Mouse (Mus musculus): ENCODE measurements around the gene Spocd1. TPM values are rescaled to one million over a fixed set of nuclear protein-coding genes. Genes with fewer than 3 reads are reported as not detected.

Gene Spocd1
- polyA plus RNA-seq, 1 experiment from 2014 or later = not detected

GRCm38 (mm10) chr4:129960180-129960944 lies 31.3 kb downstream of the Spocd1 start:
- no peaks in the 10 kb centered on the region for H3K36me3 ChIP-seq (ENCODE audit: control insufficient read depth, insufficient read depth, low read length)
- peaks cover 4% of the 10 kb centered on the region for H3K4me1 ChIP-seq (ENCODE audit: control insufficient read depth, insufficient read depth, low read length)
- no peaks in the 10 kb centered on the region for H3K27me3 ChIP-seq (ENCODE audit: control insufficient read depth, insufficient read depth, low read length)
- H3K9me3 ChIP-seq (ENCODE audit: control insufficient read depth, low read length) = no peaks in the 10 kb centered on the region
- H3K9ac ChIP-seq (ENCODE audit: low read length) = peak overlapping the region; percentile 15; the same call in 1 of the 2 replicates
- peak overlapping the region; percentile 86 for H3K4me2 ChIP-seq (ENCODE audit: low read depth)
- H3K27ac ChIP-seq (ENCODE audit: low read depth, low read length) = 0 out of 2 replicates have a peak overlapping the region, but pooled peaks have one; percentile 49
- ATAC-seq (ENCODE audit: insufficient read depth, low FRiP score, low TSS enrichment) (peak; percentile 81), DNase-seq (ENCODE audit: low spot score) (peak; percentile 86)
- peak overlapping the region; percentile 34 for H3K4me3 ChIP-seq (ENCODE audit: low read depth, low read length)
- WGBS = 1% methylated on average over 37 of the region's 37 CpGs

DNA sequence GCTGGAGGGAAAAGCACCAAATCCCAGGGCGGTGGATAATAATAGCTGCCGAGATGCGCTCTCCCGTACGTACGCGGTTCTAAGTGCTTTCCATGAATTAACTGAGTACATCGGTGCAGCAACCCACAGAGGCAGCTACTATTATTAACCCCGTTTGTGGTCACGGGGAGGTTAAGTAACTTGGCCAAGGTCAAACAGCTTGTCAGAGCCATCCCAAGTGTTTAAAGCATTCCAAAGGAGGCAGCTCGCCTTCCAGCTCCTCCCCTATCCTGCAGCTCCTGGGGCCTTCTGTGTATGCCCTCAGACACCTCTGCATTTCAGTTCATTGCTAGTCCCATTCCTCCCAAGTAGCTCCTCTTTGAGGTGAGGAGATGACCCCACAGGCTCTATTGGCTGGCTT lies 36.2 kb downstream of the Spocd1 start:
- DNase-seq (ENCODE audit: low spot score) (no peak), ATAC-seq (ENCODE audit: insufficient read depth, low FRiP score, low TSS enrichment) (no peak)
- 71% methylated on average over 11 of the region's 11 CpGs for WGBS
- Histone ChIP-seq H3K27ac (ENCODE audit: low read depth, low read length) (no peak overlapping the region), H3K4me2 (ENCODE audit: low read depth) (no peak overlapping the region), H3K4me1 (ENCODE audit: control insufficient read depth, insufficient read depth, low read length) (peaks cover 25% of the 10 kb centered on the region), H3K27me3 (ENCODE audit: control insufficient read depth, insufficient read depth, low read length) (no peaks in the 10 kb centered on the region), H3K9ac (ENCODE audit: low read length) (no peak overlapping the region), H3K36me3 (ENCODE audit: control insufficient read depth, insufficient read depth, low read length) (no peaks in the 10 kb centered on the region), H3K4me3 (ENCODE audit: low read depth, low read length) (no peak overlapping the region), H3K9me3 (ENCODE audit: control insufficient read depth, low read length) (no peaks in the 10 kb centered on the region)

DNA sequence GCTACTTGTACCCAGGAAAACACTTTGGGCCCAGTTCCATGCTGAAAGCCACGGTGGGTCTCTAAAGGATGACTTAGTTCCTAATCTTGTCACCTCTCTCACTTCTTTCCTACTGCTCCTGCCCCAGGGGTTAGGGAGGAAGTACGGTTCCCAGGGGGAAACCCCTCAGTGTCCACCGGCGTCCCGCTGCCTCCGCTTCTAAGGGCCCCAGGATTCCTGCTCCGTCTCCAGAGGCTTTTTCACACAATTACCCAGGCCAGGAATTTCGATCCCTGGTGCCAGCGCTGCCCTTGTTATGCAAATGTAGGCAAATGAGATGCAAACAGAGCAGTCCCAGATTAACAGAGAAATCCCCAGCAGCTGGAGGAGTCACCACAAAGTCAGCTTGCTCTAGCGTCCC lies 37.2 kb downstream of the Spocd1 start:
- Histone ChIP-seq H3K36me3 (ENCODE audit: control insufficient read depth, insufficient read depth, low read length) (no peaks in the 10 kb centered on the region), H3K9ac (ENCODE audit: low read length) (no peak overlapping the region; the same call in 1 of the 2 replicates), H3K4me3 (ENCODE audit: low read depth, low read length) (no peak overlapping the region), H3K4me1 (ENCODE audit: control insufficient read depth, insufficient read depth, low read length) (peaks cover 27% of the 10 kb centered on the region), H3K27ac (ENCODE audit: low read depth, low read length) (peak overlapping the region; percentile 60), H3K4me2 (ENCODE audit: low read depth) (peak overlapping the region; percentile 9; the same call in 1 of the 2 replicates), H3K27me3 (ENCODE audit: control insufficient read depth, insufficient read depth, low read length) (no peaks in the 10 kb centered on the region), H3K9me3 (ENCODE audit: control insufficient read depth, low read length) (no peaks in the 10 kb centered on the region)
- DNase-seq (ENCODE audit: low spot score) (peak; percentile 63), ATAC-seq (ENCODE audit: insufficient read depth, low FRiP score, low TSS enrichment) (peak; percentile 51; the same call in 1 of the 2 replicates)
- WGBS = 13% methylated on average over 10 of the region's 10 CpGs

DNA sequence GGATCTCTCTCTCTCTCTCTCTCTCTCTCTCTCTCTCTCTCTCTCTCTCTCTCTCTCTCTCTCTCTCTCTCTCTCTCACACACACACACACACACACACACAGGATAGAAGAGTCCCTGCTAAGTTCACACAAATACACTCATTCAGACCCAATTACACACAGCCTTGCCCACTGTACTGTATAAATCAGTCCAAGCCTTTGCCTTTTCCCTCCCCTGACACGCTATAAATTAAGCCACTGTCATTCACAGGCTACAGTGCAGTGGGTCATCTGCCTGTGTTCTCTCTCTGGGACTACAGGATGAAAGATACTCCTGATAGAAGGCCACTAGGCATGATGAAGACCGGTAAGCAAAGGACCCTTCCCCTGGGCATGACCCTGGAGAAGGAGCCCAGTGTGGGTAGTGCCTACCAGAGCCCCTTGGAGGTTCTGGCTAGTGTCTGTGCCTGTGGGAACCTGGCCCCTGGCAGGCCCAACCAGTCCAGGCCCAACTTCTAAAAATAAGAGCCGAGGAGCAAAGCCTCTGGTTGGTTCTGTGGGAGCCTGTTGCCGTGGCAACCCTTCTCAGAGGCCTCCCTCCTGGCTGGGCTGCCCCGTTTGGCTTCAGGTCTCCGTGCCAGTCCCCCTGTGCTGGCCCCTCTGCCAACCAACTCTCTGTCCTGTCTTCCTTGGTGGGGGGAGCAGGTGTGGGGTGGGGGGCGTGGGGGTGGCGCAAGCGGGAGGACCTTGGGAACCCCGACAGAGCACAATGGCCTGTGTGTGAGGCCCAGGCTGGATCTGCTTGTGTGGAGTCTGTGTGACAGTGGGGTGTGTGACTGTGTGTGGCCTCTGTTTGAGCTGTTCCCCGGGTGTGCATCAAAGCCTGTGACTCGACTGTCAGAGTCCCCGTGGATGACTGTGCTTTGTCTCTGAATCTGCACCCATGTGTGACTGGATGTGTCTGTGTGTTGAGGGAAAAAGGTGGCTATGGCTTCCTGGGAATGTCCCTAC lies 38.3 kb downstream of the Spocd1 start:
- Histone ChIP-seq H3K27me3 (ENCODE audit: control insufficient read depth, insufficient read depth, low read length) (no peaks in the 10 kb centered on the region), H3K27ac (ENCODE audit: low read depth, low read length) (peak overlapping the region; percentile 86), H3K36me3 (ENCODE audit: control insufficient read depth, insufficient read depth, low read length) (no peaks in the 10 kb centered on the region), H3K9ac (ENCODE audit: low read length) (peak overlapping the region; percentile 26; the same call in 1 of the 2 replicates), H3K9me3 (ENCODE audit: control insufficient read depth, low read length) (no peaks in the 10 kb centered on the region), H3K4me3 (ENCODE audit: low read depth, low read length) (no peak overlapping the region), H3K4me2 (ENCODE audit: low read depth) (peak overlapping the region; percentile 3; the same call in 1 of the 2 replicates), H3K4me1 (ENCODE audit: control insufficient read depth, insufficient read depth, low read length) (peaks cover 27% of the 10 kb centered on the region)
- DNase-seq (ENCODE audit: low spot score) (peak; percentile 79), ATAC-seq (ENCODE audit: insufficient read depth, low FRiP score, low TSS enrichment) (peak; percentile 89)
- WGBS = 38% methylated on average over 13 of the region's 13 CpGs

DNA sequence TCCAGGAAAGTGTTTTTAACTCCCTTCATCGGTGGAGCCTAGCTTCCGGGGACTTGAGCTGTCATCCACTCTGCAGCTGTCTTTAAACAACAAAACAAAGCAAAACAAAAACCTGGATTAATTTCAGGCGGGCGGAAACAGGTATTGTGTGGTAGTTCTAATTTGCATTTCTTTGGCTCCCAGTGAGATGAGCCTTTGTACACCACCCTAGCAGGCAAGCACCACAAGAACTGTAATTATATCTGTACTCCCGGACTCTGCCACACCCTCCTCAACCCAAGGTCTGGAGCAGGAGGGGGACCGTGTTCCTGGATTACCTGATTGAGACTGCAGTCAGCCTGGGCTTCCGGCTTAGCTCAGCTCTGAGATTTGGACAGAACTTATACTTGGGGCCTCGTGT lies 41.1 kb downstream of the Spocd1 start:
- Histone ChIP-seq H3K4me1 (ENCODE audit: control insufficient read depth, insufficient read depth, low read length) (peaks cover 27% of the 10 kb centered on the region), H3K36me3 (ENCODE audit: control insufficient read depth, insufficient read depth, low read length) (no peaks in the 10 kb centered on the region), H3K4me2 (ENCODE audit: low read depth) (no peak overlapping the region), H3K4me3 (ENCODE audit: low read depth, low read length) (no peak overlapping the region), H3K27me3 (ENCODE audit: control insufficient read depth, insufficient read depth, low read length) (no peaks in the 10 kb centered on the region), H3K27ac (ENCODE audit: low read depth, low read length) (no peak overlapping the region), H3K9me3 (ENCODE audit: control insufficient read depth, low read length) (no peaks in the 10 kb centered on the region), H3K9ac (ENCODE audit: low read length) (no peak overlapping the region)
- ATAC-seq (ENCODE audit: insufficient read depth, low FRiP score, low TSS enrichment) (no peak), DNase-seq (ENCODE audit: low spot score) (no peak)
- 55% methylated on average over 8 of the region's 8 CpGs for WGBS

DNA sequence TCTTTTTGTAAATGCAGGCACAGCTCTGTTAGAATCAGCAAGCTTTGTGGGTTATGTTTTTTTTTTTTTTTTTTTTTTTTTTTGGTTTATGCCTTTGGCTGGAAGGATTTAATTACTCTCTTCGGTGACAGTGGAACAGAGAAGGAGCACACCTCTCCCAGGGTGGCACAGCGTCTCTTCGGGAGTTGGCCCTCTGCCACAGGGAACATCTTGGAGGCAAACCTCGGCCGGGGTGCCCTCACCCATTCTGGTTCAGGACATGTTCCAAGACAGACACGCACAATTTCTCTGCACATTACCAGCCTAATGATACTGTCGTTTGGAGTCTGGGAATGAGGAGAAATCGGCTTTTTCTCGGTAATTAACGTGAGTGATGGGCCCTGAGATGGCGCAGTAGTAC lies 41.8 kb downstream of the Spocd1 start:
- no peak overlapping the region for H3K9ac ChIP-seq (ENCODE audit: low read length)
- no peaks in the 10 kb centered on the region for H3K9me3 ChIP-seq (ENCODE audit: control insufficient read depth, low read length)
- H3K27ac ChIP-seq (ENCODE audit: low read depth, low read length) = no peak overlapping the region
- peaks cover 27% of the 10 kb centered on the region for H3K4me1 ChIP-seq (ENCODE audit: control insufficient read depth, insufficient read depth, low read length)
- H3K4me3 ChIP-seq (ENCODE audit: low read depth, low read length) = no peak overlapping the region
- no peak overlapping the region for H3K4me2 ChIP-seq (ENCODE audit: low read depth)
- no peaks in the 10 kb centered on the region for H3K27me3 ChIP-seq (ENCODE audit: control insufficient read depth, insufficient read depth, low read length)
- no peaks in the 10 kb centered on the region for H3K36me3 ChIP-seq (ENCODE audit: control insufficient read depth, insufficient read depth, low read length)
- ATAC-seq (ENCODE audit: insufficient read depth, low FRiP score, low TSS enrichment) (no peak), DNase-seq (ENCODE audit: low spot score) (no peak)
- 80% methylated on average over 11 of the region's 11 CpGs for WGBS

GRCm38 (mm10) chr4:129971989-129972388 lies 42.9 kb downstream of the Spocd1 start:
- peaks cover 20% of the 10 kb centered on the region for H3K4me1 ChIP-seq (ENCODE audit: control insufficient read depth, insufficient read depth, low read length)
- H3K4me3 ChIP-seq (ENCODE audit: low read depth, low read length) = no peak overlapping the region
- no peak overlapping the region for H3K4me2 ChIP-seq (ENCODE audit: low read depth)
- H3K9ac ChIP-seq (ENCODE audit: low read length) = no peak overlapping the region
- no peak for ATAC-seq (ENCODE audit: insufficient read depth, low FRiP score, low TSS enrichment)
- no peak overlapping the region for H3K27ac ChIP-seq (ENCODE audit: low read depth, low read length)
- WGBS = 32% methylated on average over 7 of the region's 7 CpGs
- no peak for DNase-seq (ENCODE audit: low spot score)
- no peaks in the 10 kb centered on the region for H3K27me3 ChIP-seq (ENCODE audit: control insufficient read depth, insufficient read depth, low read length)
- no peaks in the 10 kb centered on the region for H3K9me3 ChIP-seq (ENCODE audit: control insufficient read depth, low read length)
- no peaks in the 10 kb centered on the region for H3K36me3 ChIP-seq (ENCODE audit: control insufficient read depth, insufficient read depth, low read length)

GRCm38 (mm10) chr4:129974285-129974684 lies 45.2 kb downstream of the Spocd1 start:
- Histone ChIP-seq H3K9ac (ENCODE audit: low read length) (no peak overlapping the region), H3K4me2 (ENCODE audit: low read depth) (no peak overlapping the region), H3K4me1 (ENCODE audit: control insufficient read depth, insufficient read depth, low read length) (peaks cover 7% of the 10 kb centered on the region; the same call in 1 of the 2 replicates), H3K9me3 (ENCODE audit: control insufficient read depth, low read length) (no peaks in the 10 kb centered on the region), H3K4me3 (ENCODE audit: low read depth, low read length) (no peak overlapping the region), H3K27ac (ENCODE audit: low read depth, low read length) (no peak overlapping the region), H3K27me3 (ENCODE audit: control insufficient read depth, insufficient read depth, low read length) (no peaks in the 10 kb centered on the region), H3K36me3 (ENCODE audit: control insufficient read depth, insufficient read depth, low read length) (no peaks in the 10 kb centered on the region)
- 70% methylated on average over 9 of the region's 9 CpGs for WGBS
- no peak for DNase-seq (ENCODE audit: low spot score)
- no peak for ATAC-seq (ENCODE audit: insufficient read depth, low FRiP score, low TSS enrichment)
